Mouse (Mus musculus) C2C12 (cell line): ENCODE data around the gene Kcnq5. TPM values are rescaled to one million over a fixed set of nuclear protein-coding genes. Genes with fewer than 3 reads are reported as not detected.
"Not testable (repeated sequence)": the region's sequence is repeated elsewhere in the genome, so short reads cannot be mapped to it uniquely, and the experiment has no call there.

Experiments
- H3K27me3 ChIP-seq: one replicate; pipeline ENCODE4 v1.6.1; 2011; ENCODE audit not compliant: control insufficient read depth, insufficient read depth, insufficient read length
- H3K36me3 ChIP-seq: one replicate; pipeline ENCODE4 v1.6.1; 2011; ENCODE audit not compliant: control insufficient read depth, insufficient read depth
- H3K4me3 ChIP-seq: one replicate; pipeline ENCODE4 v1.5.1; 2011; ENCODE audit warnings: mild to moderate bottlenecking, control low read depth; ENCODE audit not compliant: poor library complexity, insufficient read depth, severe bottlenecking
- H3K79me2 ChIP-seq: one replicate; pipeline ENCODE4 v1.6.1; 2011; ENCODE audit not compliant: control insufficient read depth, insufficient read depth
- H3K79me3 ChIP-seq: one replicate; pipeline ENCODE4 v1.6.1; 2011; ENCODE audit warnings: low read depth, control low read depth
- H3ac ChIP-seq: one replicate; pipeline ENCODE3; 2011; ENCODE audit warnings: low read depth; ENCODE audit not compliant: control insufficient read depth, insufficient read length
- CEBPB ChIP-seq: IDR thresholded peaks from one replicate; pipeline ENCODE4 v1.6.1; 2011; ENCODE audit warnings: low read depth, mild to moderate bottlenecking, control low read depth, moderate library complexity
- CTCF ChIP-seq: IDR thresholded peaks from one replicate; pipeline ENCODE4 v1.5.1; 2011; ENCODE audit not compliant: control insufficient read depth, insufficient read depth, insufficient read length
- FOSL1 ChIP-seq: IDR thresholded peaks from one replicate; pipeline ENCODE4 v1.8.0; 2011; ENCODE audit warnings: mild to moderate bottlenecking, low read length; ENCODE audit not compliant: poor library complexity, insufficient read depth, severe bottlenecking
- MAX ChIP-seq: IDR thresholded peaks from one replicate; pipeline ENCODE4 v1.6.1; 2011; ENCODE audit warnings: mild to moderate bottlenecking, control low read depth
- MYOD1 ChIP-seq: IDR thresholded peaks from one replicate; pipeline ENCODE4 v1.6.1; 2011; ENCODE audit warnings: low read depth; ENCODE audit not compliant: control insufficient read depth, insufficient read length
- MYOG ChIP-seq: IDR thresholded peaks from one replicate; pipeline ENCODE4 v1.6.1; 2011; ENCODE audit not compliant: control insufficient read depth, insufficient read length; ENCODE audit errors: extremely low read depth
- USF1 ChIP-seq: IDR thresholded peaks from one replicate; pipeline ENCODE4 v1.6.1; 2011; ENCODE audit warnings: low read depth, mild to moderate bottlenecking, control low read depth, moderate library complexity
- polyA plus RNA-seq: library from polyadenylated mRNA; unstranded; fragments of >200 nt; fragmentation: generic; extraction: Trizol; gene quantifications from one replicate; pipeline ENCODE4 v1.2.1, GENCODE M21; 2012; ENCODE audit warnings: missing spikeins

The Kcnq5 gene
- polyA plus RNA-seq, 1 experiment, result not detected

DNA sequence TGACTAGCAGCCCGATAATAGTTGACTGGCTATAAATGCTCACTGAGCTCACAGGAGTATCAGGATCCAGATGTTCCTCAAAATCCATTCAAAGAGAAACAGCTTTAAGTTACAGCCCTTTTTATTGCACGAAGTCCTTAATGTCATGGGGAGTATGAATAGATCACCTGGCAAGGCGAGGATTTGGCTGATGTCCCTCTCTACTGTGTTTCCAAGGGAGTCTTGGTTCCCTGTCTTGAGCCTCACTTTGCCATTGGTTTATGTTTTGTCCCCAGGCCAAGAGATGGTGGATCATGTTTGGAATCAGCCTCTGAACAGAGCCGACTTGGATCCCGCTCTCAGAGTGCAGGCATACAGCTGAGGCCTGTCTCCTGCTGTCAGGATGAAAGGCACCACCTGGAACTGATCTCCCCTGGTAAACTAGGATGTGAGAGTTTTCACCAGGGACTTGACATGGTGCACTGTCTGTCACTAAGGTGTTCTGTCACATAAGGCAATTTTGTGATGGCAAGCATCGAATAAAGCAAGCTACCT lies 570.5 kb downstream of the Kcnq5 start:
- TF ChIP-seq MAX (no peak), CEBPB (no peak), USF1 (no peak), CTCF (no peak), MYOG (no peak)
- Histone ChIP-seq H3K36me3 (no peaks in the 10 kb centered on the region), H3ac (no peak overlapping the region), H3K79me3 (no peaks in the 10 kb centered on the region), H3K27me3 (no peaks in the 10 kb centered on the region), H3K4me3 (no peak overlapping the region), H3K79me2 (no peaks in the 10 kb centered on the region)

DNA sequence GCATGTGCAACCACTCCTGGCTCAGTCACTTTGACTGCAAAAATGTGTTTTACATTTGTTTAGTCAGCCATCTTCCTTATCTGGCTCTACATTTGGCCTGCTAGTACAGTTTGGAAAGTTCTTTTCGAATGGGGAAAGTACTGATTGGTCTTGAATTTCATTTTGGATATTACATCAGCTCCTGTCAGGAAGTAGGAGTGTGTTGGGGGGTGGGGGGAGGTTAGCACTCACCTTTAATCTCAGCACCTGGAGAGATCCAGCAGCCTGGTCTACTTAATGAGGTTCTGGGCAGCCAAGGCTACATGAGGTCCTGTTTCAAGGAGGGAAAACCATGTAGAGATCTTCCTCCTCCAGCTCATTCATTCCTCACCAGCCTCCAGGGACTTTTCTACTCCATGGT lies 578.5 kb downstream of the Kcnq5 start, which contains the start of gene Khdc1b:
Gene Khdc1b (plus strand): TSS at position 301 of the 400 bp plus-strand sequence.
- no peak within 1 kb of the TSS for H3ac ChIP-seq
- H3K27me3 ChIP-seq, result no peaks in the 10 kb centered on the region
- TF ChIP-seq CEBPB (no peak), CTCF (no peak), USF1 (no peak), MYOG (no peak), FOSL1 (no peak), MAX (no peak), MYOD1 (no peak)
- H3K79me2 ChIP-seq, result no peaks in the 10 kb centered on the region
- H3K79me3 ChIP-seq, result no peaks in the 10 kb centered on the region
- H3K4me3 ChIP-seq, result no peak within 1 kb of the TSS
- H3K36me3 ChIP-seq, result no peaks in the 10 kb centered on the region

DNA sequence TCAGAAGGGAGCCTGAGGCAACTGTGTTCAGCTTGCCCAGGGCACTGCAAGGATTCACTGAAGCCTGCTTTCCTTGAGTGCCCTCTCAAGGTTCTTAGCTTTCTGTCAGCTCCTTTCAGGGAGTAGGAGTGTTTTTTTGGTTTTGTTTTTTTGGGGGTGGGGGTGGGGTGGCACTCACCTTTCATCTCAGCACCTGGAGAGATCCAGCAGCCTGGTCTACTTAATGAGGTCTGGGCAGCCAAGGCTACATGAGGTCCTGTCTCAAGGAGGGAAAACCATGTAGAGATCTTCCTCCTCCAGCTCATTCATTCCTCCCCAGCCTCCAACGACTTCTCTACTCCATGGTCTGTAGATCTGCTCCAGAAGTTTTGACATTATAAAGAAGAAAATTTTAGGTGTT lies 593.7 kb downstream of the Kcnq5 start, which contains the start of gene Khdc1c:
Gene Khdc1c (plus strand): TSS at position 301 of the 400 bp plus-strand sequence.
- not testable (repeated sequence) for H3K4me3 ChIP-seq, H3ac ChIP-seq

GRCm38 (mm10) chr1:21349341-21349740 lies 612.4 kb downstream of the Kcnq5 start, which contains the start of gene Khdc1a:
TSS of gene Khdc1a (plus strand) at chr1:21349641.
- H3K27me3 ChIP-seq, result no peaks in the 10 kb centered on the region
- no peaks in the 10 kb centered on the region for H3K79me3 ChIP-seq
- no peaks in the 10 kb centered on the region for H3K79me2 ChIP-seq
- no peak within 1 kb of the TSS for H3ac ChIP-seq
- H3K4me3 ChIP-seq, result no peak within 1 kb of the TSS
- TF ChIP-seq MYOG, result no peak
- no peak for TF ChIP-seq CTCF
- TF ChIP-seq MAX, result no peak
- TF ChIP-seq MYOD1, result no peak
- no peak for TF ChIP-seq FOSL1
- no peak for TF ChIP-seq CEBPB
- TF ChIP-seq USF1, result no peak
- no peaks in the 10 kb centered on the region for H3K36me3 ChIP-seq

More for the DNA sequence above, 593.7 kb downstream of the Kcnq5 start, which contains the start of gene Khdc1c:
- H3K79me2 ChIP-seq, H3K36me3 ChIP-seq, H3K79me3 ChIP-seq, H3K27me3 ChIP-seq: not testable (repeated sequence)
